Mouse (Mus musculus) kidney, adult 9 months (tissue): ENCODE data around the gene Plvap.
A peak's percentile ranks its signal among the peaks of the same experiment; 100 is the strongest.

Experiments
- DNase-seq: peaks from one replicate; pipeline ENCODE4 v3.0.0; 2022

Plvap gene

DNA sequence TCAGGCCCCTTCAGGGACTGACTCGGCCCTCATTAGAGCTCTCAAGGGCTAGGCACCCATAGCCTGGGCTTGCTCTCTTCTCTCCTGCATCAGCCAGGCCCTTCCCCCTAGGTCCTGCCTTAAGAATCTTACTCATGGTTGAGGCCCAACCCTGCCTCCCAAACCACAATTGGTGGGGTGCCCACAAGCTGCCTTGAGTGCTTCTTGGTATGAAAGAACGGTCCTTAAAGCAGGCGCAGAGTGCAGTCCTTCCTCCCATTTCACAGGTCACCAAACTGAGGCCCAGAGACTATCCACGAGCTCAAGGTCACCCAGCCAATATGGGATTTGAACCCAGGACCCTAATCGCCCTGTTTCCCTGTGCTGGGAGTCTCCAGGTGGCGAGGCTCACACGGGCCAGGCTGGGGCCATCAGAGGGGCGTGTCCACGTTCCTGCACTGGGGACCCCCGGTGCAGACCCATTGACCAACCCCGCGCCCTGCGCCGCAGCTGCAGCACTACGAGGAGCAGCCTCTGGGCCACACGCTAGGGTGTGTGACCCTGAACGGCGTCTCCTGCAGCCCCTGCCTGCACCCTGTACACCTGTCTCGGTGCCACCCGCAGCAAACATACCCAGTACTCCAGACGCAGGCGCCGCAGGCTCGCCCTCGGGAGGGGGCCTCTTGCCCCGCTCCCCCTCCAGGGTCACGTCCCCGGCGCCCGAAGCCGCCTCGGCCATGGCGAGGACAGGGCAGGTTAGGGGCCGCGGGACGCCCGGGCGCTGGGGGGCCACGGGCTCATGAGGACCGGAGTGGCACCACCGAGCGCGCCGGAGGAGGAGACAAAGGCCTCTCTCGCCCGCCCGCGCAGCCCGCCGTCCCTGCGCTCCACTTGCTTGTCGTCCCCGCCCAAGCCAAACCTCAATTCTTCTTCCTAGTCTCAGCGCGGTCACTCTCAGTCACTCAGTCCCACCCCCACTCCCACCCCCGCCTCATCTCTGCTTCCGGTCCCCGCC is 26.1 kb downstream of the Plvap start, which contains the start of gene Ano8:
TSS of gene Ano8 (minus strand) at position 822 of the 994 bp plus-strand sequence.
- DNase-seq, result peak; percentile 85

DNA sequence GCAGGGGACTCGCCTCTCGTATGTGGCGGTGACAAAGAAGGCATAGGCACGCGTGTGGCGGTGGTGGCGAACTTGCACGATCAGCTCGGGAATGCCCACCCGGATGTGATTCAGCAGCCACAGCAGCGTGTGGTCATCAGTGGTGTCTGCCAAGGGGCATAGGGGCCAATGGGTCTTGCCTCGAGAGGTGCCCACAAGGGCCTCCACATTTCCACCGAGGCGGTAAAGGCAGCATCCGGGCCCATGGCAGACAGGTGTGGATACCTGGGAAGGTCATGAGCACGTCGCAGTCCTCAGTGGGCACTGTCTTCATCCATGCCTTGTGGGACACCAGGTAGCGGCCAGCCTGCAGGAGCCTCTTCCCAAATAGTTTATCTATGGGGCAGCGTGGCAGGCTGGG is 26.8 kb downstream of the Plvap start:
- DNase-seq, result no peak

DNA sequence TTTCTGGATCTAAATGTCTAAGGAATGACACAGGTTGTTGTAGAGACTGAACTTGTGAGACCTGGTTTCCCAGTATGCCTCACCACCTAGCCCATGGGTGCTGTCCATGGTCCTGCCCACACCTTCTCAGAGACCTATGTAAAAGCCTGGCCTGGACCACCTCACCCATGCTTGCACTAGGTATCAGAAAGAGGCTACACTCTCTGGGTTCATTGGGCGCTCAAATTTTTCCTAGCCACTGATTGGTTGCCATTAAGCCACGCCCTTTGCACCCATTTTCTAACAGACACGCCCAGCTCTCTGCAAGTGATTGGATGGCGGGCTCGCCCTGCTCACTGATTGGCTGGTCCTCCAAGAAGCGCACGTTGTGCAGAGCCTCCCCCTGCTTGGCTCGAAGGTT is 27.6 kb downstream of the Plvap start:
- DNase-seq, result peak; percentile 53

DNA sequence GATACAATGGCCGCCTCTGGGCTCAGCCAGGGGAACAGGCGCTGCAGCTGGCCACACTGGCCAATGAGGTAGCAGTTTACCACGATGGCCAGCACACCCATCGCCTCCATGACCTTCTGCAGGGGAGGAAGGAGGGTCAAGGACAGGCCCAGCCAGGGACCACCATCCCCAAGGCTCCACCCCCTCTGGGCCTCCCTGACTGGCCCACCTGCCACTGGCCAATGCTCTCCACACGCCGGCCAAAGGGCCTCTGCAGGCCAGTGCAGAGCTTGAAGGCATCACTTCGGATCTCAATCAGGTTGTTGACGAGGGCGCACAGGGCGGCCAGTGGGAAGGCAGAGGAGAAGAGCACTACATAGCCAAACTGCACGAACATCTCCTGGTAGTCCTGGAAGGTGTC is 32.6 kb downstream of the Plvap start:
- no peak for DNase-seq

DNA sequence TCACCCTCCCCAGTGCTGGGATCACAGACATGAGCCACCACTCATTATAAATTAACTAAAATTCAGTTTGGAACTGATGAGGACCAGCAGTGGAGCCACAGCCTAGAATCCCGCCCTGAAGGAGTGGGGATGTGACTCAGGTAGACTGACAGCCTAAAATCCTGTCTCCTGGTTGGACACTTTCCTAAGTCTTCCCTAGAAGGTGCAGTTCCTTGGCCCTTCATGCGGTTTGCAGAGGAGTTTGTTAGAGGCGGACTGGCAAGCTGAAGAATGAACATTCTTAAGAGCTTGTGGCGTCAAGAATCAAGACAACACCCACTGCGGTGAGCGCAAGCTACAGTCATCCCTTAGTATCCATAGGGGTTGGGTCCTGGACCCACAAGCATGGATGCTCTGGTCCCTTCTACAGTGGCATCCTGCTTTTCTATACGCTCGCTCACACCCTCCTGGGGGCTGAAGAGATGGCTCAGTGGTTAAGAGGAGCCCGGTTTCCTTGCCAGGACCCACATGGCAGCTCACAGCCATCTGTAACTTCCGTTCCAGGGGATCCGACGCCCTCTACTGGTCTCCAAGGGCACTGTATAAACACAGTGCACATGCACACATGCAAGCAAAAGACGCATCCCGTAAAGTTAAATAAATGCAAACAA is 34.2 kb downstream of the Plvap start:
- no peak for DNase-seq

DNA sequence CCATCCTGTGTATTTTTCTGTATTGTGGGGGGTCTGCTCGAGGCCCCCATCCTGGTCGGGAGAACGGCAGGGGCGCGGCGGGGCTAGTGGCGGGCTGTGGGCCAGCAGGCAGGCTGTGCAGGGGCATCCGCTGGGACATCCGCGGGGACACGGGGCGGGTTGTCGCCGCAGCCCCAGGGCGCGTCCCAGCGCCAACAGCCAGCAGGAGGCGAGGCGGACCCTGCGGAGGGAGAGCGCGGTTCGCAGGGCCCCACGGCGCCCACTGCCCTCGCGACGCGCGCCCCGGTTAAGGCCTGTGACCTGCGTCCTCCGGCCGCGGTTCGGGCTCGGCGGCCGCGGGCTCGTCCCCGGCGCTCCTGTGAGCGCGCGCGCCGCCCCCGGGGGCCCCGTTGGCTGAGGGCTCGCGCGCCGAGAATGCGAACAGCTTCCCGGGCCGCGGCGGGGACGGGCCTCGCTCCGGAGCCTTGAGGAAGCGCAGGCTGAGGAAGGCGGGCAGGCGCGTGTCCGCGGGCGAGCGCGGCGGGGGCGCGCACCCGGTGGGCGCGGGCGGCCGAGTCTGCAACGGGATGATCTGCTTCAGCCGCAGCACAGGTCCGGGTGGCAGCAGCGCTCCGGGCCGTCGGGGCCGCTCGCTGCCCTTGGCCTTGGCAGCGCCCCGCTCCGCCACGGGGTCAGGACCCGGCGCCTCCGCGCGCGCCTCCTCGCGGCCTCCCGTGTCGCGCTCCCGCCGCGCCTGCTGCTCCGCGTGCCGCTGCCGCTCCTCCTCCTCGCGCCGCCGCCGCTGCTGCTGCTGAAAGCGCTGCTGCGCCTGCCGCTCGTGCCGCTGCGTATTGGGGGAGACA is 35.2 kb downstream of the Plvap start:
- peak; percentile 79 for DNase-seq

DNA sequence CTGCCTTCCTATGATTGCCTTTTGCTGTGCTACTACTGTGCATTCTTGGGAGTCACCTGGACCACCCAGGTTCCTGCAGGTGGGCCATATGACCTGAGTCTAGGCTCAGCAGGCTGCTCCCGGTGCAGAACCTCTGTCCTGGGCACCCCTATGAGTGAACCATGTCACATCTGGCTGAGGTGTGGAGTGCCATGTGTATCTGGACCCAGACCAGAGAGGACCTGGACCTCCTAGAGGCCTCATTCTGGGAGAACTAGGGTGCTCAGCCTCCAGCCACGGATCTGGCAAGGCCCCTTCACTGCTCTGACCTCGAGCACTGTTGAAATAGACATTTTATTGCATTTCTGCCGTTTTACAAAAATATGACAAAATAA is 35.9 kb downstream of the Plvap start:
- no peak for DNase-seq

DNA sequence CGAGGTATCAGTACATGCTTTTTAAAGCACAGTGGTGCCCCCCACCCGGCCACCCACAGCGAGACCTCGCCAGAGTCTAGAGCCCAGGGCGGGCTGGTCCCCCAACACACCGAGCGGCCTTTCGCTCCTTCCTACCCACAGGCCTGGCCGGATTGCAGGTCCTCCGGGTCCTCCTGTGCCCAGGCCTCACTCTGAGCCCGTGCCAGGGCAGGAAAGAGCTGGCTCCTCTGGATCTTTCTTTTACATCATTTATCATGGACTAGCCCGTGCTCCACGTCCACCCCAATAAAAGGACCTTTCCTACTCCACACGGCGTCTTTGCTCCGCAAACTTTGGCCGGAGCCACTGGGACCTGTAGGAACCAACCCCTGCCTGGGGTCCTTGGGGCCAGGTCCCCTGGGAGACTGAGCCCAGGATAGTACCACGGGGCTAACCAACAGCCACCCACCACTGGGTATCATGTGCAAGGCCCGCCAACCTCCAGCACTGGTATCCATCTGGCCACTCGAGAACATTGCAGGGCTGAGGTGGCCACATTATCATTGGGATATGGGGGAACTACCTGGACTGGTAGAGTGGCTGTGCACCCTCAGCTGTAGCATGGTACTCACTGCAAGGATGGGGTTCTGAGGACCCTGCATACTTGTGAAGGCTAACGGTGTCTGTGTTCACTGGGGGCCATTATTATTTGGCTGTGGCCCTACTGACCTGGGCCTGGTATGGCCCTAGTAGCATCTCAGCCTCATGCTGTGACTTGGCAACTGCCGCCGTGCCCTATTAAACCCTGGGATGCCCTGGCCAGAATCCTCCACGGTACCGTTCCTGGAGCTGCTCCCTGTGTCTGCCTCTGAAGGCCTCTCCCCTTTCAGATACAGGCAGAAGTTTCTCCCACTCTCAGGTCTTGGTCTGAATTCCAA is 36.5 kb downstream of the Plvap start:
- DNase-seq, result no peak

DNA sequence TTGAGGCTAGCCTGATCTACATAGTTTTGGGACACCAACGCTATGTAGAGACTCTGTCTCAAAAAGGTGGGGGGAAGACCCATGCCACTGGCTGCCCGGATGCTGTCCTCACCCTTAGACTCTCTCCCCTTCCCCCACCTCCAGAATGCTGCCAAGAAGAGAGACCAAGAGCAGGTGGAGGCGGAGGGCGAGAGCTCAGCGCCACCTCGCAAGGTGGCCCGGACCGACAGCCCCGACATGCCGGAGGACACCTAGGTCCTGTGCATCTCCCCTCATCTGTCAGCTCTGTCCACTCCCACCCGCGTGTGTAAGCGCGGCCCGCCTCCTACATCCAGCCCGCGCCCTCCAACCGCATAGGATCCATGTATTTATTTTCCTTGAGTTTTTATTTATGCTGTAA is 37.2 kb downstream of the Plvap start:
- no peak for DNase-seq

DNA sequence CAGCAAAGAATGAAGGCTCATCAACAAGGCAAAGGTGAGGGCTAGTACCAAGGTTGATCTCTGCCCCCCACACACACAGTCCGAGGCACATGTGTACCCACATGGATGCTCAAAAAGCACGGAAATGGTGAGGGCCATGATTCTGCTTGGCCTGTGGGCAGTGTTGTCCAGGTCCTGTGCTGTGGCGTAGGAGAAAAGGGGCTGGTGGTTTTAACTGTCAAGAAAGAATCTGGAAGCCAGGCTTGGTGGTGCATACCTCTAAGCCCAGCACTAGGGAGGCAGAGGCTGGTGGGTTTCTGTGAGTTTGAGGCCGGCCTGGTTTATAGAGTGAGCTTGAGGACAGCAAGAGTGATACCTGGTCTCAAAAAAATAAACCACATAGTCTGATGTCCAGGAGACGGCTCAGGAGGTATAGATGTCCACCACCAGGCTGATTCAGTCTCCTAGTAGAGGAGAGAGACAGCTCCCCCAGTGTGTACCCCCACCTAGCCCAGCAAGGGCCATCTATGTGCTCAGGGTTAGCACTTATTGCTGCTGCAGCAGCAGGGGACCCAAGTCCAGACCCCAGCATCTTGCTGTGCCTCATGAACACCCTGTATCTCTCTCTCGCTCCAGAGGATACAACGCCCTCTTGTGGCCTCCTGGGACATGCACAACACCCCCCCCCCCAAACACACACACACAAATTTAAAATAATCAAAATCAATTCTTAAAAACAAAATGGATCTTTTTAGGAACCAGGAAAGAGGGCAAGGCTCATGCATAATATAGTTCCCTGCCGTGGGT is 38.8 kb downstream of the Plvap start:
- no peak for DNase-seq

DNA sequence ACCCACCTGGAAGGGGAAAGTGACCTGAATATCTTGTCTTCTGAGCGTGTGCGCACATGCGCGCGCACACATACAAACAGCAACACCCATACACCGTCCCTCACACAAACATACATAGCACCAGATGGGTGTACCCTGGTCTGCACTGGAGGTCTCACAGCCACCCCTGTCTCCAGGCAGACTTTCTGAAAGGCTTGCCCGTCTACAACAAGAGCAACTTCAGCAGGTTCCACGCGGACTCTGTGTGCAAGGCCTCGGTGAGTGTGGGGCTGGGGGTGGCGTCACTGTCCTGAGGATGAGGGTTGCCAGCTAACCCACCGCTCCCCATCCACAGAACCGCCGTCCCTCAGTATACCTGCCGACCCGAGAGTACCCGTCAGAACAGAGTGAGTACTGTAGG is 39.7 kb downstream of the Plvap start:
- DNase-seq, result no peak

DNA sequence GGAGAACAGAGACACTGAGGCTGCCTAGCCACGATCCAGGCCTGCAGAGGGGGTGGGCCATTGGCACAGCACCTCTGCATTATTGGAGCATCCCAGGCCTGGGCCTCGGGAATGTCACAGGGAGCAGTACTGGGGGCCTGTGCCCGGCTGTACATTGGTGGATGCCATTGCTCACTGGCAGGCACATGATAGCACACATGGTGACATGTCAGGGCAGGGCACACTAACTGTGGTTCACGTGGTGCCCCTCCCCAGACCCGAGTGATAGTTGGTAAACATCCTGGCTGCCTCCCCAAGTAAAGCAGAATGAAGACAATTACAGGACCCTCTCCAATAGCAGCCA is 40.7 kb downstream of the Plvap start:
- peak; percentile 5 for DNase-seq

DNA sequence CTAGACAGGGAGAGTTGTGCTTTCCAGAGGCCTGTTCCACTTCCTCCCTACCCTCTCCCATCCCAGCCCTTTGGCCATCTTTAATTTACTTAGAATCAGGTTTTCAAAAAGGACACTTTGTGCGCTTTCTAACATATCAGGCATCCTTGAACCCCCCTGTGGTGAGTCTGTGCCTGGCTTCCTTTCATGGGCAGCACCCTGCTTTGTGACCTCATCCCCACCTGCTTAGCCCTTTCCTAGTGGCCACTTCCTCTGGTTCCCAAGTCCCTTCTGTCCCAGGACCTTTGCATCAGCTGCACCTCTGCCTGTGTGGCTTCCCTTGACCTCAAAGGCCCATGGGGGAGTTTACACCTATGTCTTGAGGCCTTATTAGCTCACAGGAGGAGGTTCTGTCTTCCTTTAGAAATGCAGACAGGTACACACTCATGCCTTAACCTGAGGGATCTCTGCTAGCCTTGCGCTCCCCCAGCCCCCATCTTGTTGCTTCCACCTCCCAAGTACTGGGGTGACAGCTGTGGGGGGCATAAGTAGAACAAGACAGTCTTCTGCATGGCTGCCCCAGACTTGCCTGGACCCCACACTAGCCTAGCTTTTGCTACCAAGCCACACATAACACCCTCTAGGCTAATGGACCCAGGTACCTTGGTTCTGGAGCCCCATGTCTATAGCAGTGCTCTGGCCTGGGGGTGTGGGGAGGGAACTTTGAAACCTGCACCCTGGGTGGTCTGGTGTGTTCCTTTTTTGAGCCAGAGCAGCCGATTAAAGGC is 41.2 kb downstream of the Plvap start:
- DNase-seq, result peak; percentile 12

DNA sequence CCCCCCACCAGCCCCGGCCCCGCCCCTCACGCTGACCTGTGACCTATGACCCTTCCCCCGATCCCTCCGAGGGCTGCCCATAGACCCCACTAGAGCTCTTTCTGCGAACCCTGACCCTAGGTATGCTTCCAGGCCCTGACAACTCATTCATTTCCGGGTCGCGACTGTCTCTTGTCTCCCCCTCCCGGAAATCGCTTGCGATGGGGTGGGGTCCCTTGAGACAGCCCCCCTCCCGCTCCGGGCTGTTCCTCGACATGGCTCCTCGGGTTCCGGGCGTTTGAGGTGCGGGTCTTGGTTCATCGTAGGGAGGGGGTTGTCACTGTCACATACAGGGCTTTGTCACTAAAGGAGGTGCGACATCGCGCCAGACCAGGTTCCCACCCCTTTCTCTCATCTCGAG is 42.1 kb downstream of the Plvap start:
- peak; percentile 56 for DNase-seq

DNA sequence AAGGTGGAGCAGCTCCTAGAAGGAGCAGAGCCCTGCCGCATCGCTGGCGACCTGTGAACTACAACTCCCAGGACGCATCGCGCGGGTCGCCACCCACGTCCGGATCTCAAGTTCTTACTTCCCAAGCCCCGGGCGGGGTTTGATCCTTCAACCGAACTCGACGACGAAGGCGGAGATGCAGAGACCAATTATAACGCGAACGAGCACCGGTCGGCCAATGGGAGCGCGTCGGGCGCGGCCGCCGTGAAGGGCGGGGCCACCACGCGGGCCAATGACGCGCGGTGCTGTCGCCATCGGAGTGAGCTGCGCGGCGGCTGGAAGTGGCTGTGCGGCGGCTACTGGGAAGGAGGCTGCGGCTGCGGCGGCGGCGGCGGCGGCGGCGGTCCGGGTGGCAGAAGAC is 42.6 kb downstream of the Plvap start, which contains the start of gene Dda1:
TSS of gene Dda1 (plus strand) at position 284 of the 400 bp plus-strand sequence.
- peak; percentile 99 for DNase-seq

DNA sequence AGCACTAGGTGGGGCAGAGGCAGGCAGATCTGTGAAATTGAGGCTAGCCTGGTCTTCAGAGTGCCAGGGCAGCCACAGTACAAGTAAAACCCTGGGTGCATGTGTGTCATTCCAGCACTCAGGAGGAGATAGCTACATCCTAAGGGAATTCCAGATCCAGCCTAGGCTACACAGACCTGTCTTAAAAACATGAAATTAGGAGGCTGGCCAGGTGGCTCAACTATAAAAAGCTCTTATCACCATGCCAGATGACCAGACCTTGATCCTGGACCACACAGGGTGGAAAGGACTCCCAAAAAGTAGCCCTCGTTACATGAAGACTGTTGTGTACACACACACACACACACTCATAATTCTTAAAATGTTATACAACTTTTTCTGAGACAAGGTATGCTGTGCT is 43.6 kb downstream of the Plvap start:
- DNase-seq, result peak; percentile 19

DNA sequence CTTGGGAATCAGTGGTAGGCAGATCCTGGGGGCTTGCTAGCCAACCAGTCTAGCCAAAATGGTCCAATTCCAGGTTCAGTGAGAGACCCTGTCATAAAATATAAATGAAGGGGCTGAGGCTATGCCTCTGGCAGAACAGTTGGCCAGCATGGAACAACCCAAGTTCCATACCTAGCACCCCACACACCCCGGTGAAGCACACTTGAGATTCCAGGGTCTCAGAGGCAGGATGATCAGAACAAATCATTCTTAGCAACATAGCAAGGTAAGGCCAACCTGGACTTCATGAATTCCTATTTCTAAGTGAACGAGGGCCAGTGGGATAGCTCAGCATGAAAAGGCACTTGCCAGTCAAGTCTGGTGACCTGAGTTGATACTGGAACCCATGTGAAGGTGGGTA is 44.4 kb downstream of the Plvap start:
- peak; percentile 13 for DNase-seq

DNA sequence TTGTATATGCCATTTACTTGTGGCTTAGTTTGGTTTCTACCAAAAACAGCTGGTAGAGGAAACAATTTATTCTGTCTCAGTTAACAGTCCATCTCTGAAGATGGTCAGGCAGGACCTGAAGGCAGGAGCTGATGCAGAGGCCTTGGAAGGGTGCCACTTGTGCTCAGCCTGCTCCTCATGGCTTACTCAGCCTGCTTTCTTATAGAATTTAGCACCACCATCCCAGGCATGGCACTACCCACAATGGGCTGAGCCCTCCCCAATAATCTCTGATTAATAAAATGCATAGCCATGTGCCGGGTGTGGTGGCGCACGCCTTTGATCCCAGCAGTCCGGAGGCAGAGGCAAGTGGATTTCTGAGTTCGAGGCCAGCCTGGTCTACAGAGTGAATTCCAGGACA is 45.4 kb downstream of the Plvap start:
- DNase-seq, result peak; percentile 23

DNA sequence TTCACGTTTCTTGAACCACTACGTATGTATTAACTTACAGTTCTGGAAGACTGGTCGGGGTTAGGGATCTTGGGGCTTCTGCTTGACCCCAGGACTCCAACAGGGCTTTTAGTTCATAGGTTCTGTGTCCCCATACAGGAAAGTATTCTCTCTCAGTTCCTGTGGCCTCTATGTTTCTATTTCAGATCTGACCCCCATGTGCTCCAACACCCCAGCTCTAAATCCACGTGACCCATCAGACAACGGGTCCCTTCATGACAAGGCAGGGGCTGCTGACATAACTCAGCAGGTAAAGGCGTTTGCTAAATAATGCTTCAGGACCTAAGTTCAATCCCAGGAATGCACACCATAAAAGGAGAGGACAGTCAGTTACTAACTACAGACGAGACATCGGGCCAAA is 45.8 kb downstream of the Plvap start:
- peak; percentile 30 for DNase-seq
